Mouse (Mus musculus) intestine, postnatal 0 days (tissue): ENCODE results near the gene Tango6. TPM values are rescaled to one million over a fixed set of nuclear protein-coding genes. Genes with fewer than 3 reads are reported as not detected.
A peak's percentile ranks its signal among the peaks of the same experiment; 100 is the strongest.

Source experiments
- ATAC-seq: fragments of 200-750 bp; cut with Nextera tagmentation; 2 replicates; pipeline ENCODE4 v1.8.0; 2017; ENCODE audit warnings: mild to moderate bottlenecking, moderate TSS enrichment, moderate library complexity
- H3K27ac ChIP-seq: fragments of 300-500 bp; sonication (generic); 2 replicates; pipeline ENCODE4 v1.5.1; 2014; ENCODE audit warnings: mild to moderate bottlenecking, low read depth, low read length, moderate library complexity
- H3K27me3 ChIP-seq: fragments of 300-500 bp; sonication (generic); replicated peaks from 2 replicates; pipeline ENCODE4 v1.6.1; 2014; ENCODE audit warnings: low read length, mixed read lengths; ENCODE audit not compliant: control insufficient read depth, insufficient read depth
- H3K36me3 ChIP-seq: fragments of 300-500 bp; sonication (generic); 2 replicates; pipeline ENCODE4 v1.6.1; 2014; ENCODE audit warnings: mild to moderate bottlenecking, moderate library complexity; ENCODE audit not compliant: control insufficient read depth, insufficient read depth
- H3K4me1 ChIP-seq: fragments of 300-500 bp; sonication (generic); replicated peaks from 2 replicates; pipeline ENCODE4 v1.6.1; 2014; ENCODE audit warnings: antibody characterized with exemption, low read length, mixed read lengths; ENCODE audit not compliant: control insufficient read depth, insufficient read depth
- H3K4me2 ChIP-seq: fragments of 300-500 bp; sonication (generic); replicated peaks from 2 replicates; pipeline ENCODE4 v1.6.1; 2014; ENCODE audit warnings: low read depth, mild to moderate bottlenecking, moderate library complexity
- H3K4me3 ChIP-seq: fragments of 300-500 bp; sonication (generic); 2 replicates; pipeline ENCODE4 v1.5.1; 2014; ENCODE audit warnings: low read depth, low read length
- H3K9ac ChIP-seq: fragments of 300-500 bp; sonication (generic); 2 replicates; pipeline ENCODE4 v1.6.1; 2014; ENCODE audit warnings: mild to moderate bottlenecking, low read depth, low read length
- H3K9me3 ChIP-seq: fragments of 300-500 bp; sonication (generic); 2 replicates; pipeline ENCODE4 v1.6.1; 2016; ENCODE audit warnings: mixed run types; ENCODE audit not compliant: control insufficient read depth
- CTCF ChIP-seq: sonication (generic); IDR thresholded peaks from 2 replicates; pipeline ENCODE4 v1.5.1; 2016; ENCODE audit warnings: low read depth, mild to moderate bottlenecking, control low read depth, antibody characterized with exemption, moderate library complexity
- WGBS: fragments of 180-500 bp; shearing (Covaris S2); extraction: QIAGEN DNeasy Blood & Tissue Kit; methylation state at CpG from one replicate; pipeline ENCODE4 v1.1.7; 2014; 5-methylcytosine and 5-hydroxymethylcytosine counted together
- polyA plus RNA-seq: library from polyadenylated mRNA; unstranded; fragments of >200 nt; fragmentation: Nextera tagmentation; extraction: Ambion mirVana; gene quantifications from 2 replicates; pipeline ENCODE4 v1.2.1, GENCODE M21; 2015

Gene Tango6
- polyA plus RNA-seq, 1 experiment from 2014 or later, result 1.7 TPM

DNA sequence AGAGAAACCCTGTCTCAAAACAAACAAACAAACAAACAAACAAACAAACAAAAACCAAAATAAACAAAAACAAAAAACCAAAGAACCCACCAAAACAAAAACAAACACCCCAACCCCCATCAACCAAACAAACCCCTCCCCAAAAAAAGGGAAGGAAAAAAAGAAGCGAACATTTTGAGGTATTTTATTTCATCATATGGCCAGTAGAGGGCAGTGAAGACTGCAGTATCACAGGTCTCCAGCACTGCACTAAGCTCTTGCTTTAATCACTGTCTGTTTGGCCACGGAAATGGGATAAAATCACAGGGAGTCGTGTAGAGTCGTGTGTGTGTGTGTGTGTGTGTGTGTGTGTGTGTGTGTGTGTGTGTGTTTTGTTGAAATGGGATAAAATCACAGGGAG is 4.6 kb downstream of the Tango6 start:
- H3K4me3 ChIP-seq, result no peak overlapping the region
- ATAC-seq, result no peak
- no peak overlapping the region for H3K27ac ChIP-seq
- no peaks in the 10 kb centered on the region for H3K27me3 ChIP-seq
- H3K9ac ChIP-seq, result no peak overlapping the region
- peaks cover 6% of the 10 kb centered on the region; the same call in 1 of the 2 replicates for H3K36me3 ChIP-seq
- H3K4me1 ChIP-seq, result no peaks in the 10 kb centered on the region
- WGBS, result 6% methylated on average over 4 of the region's 4 CpGs
- no peak overlapping the region for H3K4me2 ChIP-seq
- peak; percentile 86 for TF ChIP-seq CTCF
- H3K9me3 ChIP-seq, result no peaks in the 10 kb centered on the region

GRCm38 (mm10) chr8:106697748-106698248 is 14.9 kb downstream of the Tango6 start:
- no peaks in the 10 kb centered on the region for H3K9me3 ChIP-seq
- H3K36me3 ChIP-seq, result peaks cover 53% of the 10 kb centered on the region
- H3K4me1 ChIP-seq, result no peaks in the 10 kb centered on the region
- H3K4me2 ChIP-seq, result no peak overlapping the region
- ATAC-seq, result no peak
- no peak overlapping the region for H3K27ac ChIP-seq
- no peak overlapping the region for H3K4me3 ChIP-seq
- H3K27me3 ChIP-seq, result no peaks in the 10 kb centered on the region
- WGBS, result 79% methylated on average over 3 of the region's 3 CpGs
- H3K9ac ChIP-seq, result no peak overlapping the region
- TF ChIP-seq CTCF, result no peak

DNA sequence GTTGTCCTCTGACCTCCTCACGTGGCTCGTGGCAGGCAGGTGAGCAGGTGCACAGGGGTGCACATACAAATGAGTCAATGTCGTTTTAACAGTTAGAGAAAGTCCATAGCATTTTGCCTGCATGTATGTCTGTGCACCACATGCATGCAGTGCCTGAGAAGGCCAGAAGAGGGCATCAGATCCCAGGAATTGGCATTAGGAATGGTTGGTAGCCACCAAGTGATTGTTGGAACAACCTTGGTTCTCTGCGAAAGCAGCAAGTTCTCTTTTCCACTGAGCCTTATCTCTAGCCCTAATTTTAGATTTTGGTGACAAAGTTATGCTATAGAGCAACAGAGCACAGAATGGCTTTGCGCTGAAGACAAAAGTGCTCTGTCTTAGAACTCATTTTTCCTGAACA is 16.7 kb downstream of the Tango6 start:
- Histone ChIP-seq H3K36me3 (peaks cover 49% of the 10 kb centered on the region), H3K27me3 (no peaks in the 10 kb centered on the region), H3K9ac (no peak overlapping the region), H3K4me2 (no peak overlapping the region), H3K27ac (no peak overlapping the region), H3K4me3 (no peak overlapping the region), H3K9me3 (no peaks in the 10 kb centered on the region), H3K4me1 (no peaks in the 10 kb centered on the region)
- ATAC-seq, result no peak
- WGBS, result 73% methylated on average over 5 of the region's 5 CpGs
- peak; percentile 89 for TF ChIP-seq CTCF

GRCm38 (mm10) chr8:106700131-106700530 is 17.3 kb downstream of the Tango6 start:
- H3K36me3 ChIP-seq, result peaks cover 46% of the 10 kb centered on the region
- no peak for ATAC-seq
- H3K27me3 ChIP-seq, result no peaks in the 10 kb centered on the region
- H3K27ac ChIP-seq, result no peak overlapping the region
- no peaks in the 10 kb centered on the region for H3K4me1 ChIP-seq
- no peak for TF ChIP-seq CTCF
- WGBS, result 84% methylated on average over 6 of the region's 6 CpGs
- no peak overlapping the region for H3K9ac ChIP-seq
- H3K4me2 ChIP-seq, result no peak overlapping the region
- no peak overlapping the region for H3K4me3 ChIP-seq
- H3K9me3 ChIP-seq, result no peaks in the 10 kb centered on the region

DNA sequence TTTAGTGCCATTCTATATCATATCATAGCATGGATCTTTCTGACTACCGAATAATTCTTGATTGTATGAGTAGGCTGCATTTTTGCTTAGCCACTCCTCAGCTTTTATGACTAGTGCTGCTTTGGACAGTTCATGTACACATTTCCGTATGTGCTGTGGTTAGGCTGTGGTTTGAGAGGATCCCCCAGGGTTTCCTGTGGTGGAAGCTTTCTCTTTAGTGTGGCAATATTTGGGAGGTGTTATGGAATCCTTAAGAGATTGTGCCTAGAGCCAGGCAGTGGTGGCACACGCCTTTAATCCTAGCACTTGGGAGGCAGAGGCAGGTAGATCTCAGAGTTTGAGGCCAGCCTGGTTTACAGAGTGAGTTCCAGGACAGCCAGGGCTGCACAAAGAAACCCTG is 18.5 kb downstream of the Tango6 start:
- Histone ChIP-seq H3K27ac (no peak overlapping the region), H3K9me3 (no peaks in the 10 kb centered on the region), H3K4me2 (no peak overlapping the region), H3K4me3 (no peak overlapping the region), H3K9ac (no peak overlapping the region), H3K36me3 (peaks cover 40% of the 10 kb centered on the region), H3K4me1 (no peaks in the 10 kb centered on the region), H3K27me3 (no peaks in the 10 kb centered on the region)
- no peak for TF ChIP-seq CTCF
- ATAC-seq, result no peak
- 85% methylated on average over 3 of the region's 3 CpGs for WGBS

GRCm38 (mm10) chr8:106704199-106704900 is 21.5 kb downstream of the Tango6 start:
- no peak overlapping the region for H3K9ac ChIP-seq
- WGBS, result 73% methylated on average over 9 of the region's 9 CpGs

More at GRCm38 (mm10) chr8:106704199-106704900, 21.5 kb downstream of the Tango6 start:
- H3K4me3 ChIP-seq, result no peak overlapping the region
- no peaks in the 10 kb centered on the region for H3K27me3 ChIP-seq
- no peak for TF ChIP-seq CTCF
- no peak overlapping the region for H3K4me2 ChIP-seq
- peaks cover 14% of the 10 kb centered on the region; the same call in 1 of the 2 replicates for H3K36me3 ChIP-seq
- no peaks in the 10 kb centered on the region for H3K4me1 ChIP-seq
- no peaks in the 10 kb centered on the region for H3K9me3 ChIP-seq
- peak; percentile 28 for ATAC-seq
- peak overlapping the region; percentile 57 for H3K27ac ChIP-seq
